Mouse (Mus musculus) left cerebral cortex, adult 9 months (tissue): ENCODE data around the gene Gstt2.

ENCODE experiments used
- DNase-seq, 2 experiments: peaks; one replicate each; pipeline ENCODE4 v3.0.0; 2022; ENCODE audit warnings: low spot score in 2 of 2

The Gstt2 gene

GRCm38 (mm10) chr10:75827668-75828360 is 9.4 kb downstream of the Gstt2 start:
- no peak for DNase-seq

DNA sequence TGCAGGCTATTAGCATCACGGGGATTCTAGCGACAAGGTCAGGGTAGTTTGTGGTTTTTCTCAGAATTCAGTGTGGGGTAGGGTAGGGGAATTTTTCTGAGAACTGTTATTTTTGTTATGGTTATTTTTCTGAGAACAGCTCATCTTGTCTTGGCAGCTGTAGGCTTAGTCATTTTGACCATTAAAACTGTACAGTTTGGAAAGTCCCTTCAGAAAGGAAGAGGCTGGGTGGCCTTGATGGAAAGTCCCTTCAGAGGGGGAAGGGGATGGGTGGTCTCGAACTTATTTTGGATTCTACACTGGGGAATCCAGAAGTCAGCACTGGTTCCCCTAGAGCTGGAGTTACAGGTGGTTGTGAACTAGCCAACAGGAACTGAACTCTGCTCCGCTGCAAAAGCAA is 12.7 kb downstream of the Gstt2 start:
- DNase-seq: no peak

- no peak for DNase-seq
Measured at GRCm38 (mm10) chr10:75823782-75824181, 13.4 kb downstream of the Gstt2 start.

DNA sequence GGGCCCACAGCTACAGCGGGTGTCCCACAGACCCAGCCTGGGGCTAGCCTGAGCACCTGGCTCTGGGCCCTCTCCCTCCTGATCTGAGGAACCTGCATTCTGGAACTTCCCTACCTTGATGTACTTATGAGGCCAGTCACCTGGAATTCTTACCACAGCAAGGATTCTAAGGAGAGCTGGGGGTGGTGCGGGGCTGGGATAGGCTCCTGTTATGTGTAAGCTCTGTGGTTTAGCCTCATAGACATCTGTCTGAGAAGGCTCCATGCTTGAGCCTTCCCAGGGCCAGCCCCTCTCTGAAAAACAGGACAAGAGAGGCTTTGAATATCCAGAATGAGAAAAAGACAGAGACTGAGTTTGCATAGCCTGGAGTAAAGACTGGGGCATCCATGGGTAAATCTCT is 14.8 kb downstream of the Gstt2 start, which contains the start of gene Gstt4:
TSS of gene Gstt4 (minus strand) at position 101 of the 400 bp plus-strand sequence.
- no peak for DNase-seq

GRCm38 (mm10) chr10:75819882-75820281 is 17.3 kb downstream of the Gstt2 start:
- DNase-seq: no peak

GRCm38 (mm10) chr10:75818641-75819040 is 18.6 kb downstream of the Gstt2 start:
- no peak for DNase-seq

DNA sequence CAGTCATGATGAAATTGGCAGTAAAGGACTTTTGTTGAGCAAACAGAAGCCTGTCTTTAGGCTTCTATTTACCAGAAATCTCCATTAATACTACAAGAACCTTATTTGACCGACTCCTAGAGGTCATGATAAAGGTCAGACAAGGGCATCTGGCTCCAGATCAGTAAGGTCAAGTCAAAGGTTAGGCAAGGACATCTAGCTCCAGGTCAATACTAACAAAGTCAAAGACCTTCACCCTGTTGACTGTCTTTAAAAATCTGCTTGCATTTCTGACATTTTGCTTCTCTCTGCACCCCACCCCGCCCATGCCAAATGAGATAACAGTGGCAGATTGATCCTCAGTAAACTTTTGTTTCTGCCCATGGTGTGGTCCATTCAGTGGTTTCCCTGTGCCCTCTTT is 33.0 kb downstream of the Gstt2 start:
- DNase-seq: no peak

GRCm38 (mm10) chr10:75798176-75798696 is 39.0 kb downstream of the Gstt2 start, which contains the start of gene Gstt1:
TSS of gene Gstt1 (minus strand) at chr10:75798584.
- peak in 1 of 2 experiments; percentile 41 for DNase-seq

DNA sequence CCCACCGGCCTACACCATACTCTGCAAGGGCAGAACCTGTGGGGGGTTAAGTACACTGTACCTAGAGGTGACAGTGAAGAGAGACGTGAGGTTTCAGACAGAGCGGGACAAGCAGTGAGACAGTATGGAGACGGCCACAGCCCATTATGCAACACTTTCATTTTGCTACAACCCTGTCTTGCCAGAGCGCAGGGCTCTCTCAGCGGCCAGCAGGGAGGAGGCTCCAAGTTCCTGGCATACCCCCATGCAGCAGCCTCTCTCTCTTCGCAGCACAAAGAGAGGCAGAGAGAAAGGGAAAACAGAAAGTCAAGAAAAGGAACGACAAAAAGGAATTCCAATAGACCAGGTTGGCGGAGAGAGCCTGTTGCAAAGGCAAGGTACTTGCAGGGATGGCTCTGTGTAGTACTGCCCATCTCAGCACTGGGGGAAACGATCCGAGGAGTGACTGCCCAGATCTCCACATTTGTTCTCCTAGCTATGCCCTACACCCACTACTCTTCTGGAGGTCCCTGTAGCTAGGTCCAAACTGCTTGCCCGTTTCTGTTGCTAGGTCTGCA is 39.5 kb downstream of the Gstt2 start:
- DNase-seq: peak; percentile 22 to 55

- DNase-seq: no peak
Measured at GRCm38 (mm10) chr10:75796731-75797516, 40.3 kb downstream of the Gstt2 start.

- no peak for DNase-seq
Measured at GRCm38 (mm10) chr10:75794880-75795279, 42.3 kb downstream of the Gstt2 start.

GRCm38 (mm10) chr10:75790773-75791172 is 46.5 kb downstream of the Gstt2 start:
- DNase-seq: no peak

DNA sequence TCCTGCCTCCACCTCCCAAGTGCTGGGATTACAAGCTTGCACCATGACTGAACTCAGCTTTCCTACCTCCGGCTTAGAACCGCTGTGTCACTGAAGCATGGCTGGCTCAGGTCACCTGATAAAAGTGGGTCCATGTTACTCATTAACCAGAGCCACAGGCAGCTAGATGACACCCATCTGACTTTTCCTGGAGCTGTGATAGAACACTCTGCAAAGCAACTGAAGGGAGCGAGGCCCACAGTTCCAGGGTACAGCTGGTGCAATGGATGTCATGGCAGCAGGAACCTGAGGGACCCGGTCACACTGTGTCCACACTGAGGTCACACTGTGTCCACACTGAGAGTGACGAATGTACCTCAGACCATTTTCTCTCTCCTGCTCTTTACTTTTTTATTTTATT is 47.4 kb downstream of the Gstt2 start:
- DNase-seq: no peak

DNA sequence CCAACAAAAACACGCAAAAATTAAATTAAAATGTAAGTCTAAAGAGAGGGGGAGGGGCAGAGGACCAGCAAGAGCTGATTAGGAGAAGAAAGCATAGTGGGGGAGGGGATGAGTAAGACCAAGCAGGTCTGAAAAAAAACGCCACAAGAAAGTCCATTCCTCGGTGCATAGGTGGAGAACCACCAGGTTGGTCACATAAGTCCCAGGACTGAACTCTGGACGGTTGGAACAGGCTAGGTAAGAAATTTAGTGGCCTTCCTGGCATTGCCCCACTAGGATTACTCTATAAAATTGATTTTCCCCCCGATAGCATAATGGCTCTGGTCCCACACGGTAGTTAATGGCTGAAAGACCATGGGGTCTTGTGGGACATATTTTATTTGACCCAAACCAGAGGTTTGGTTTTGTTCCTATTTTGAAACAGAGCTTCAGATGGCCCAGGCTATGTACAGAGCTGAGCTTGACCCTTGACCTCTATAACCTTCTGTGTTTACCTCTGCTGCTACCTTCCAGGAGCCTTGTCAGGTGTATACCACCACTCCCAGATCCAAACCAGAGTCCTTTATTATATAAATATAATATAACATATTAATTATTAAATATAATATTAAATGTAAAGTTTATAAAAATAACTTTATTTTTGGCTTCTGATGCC is 48.0 kb downstream of the Gstt2 start:
- DNase-seq: no peak

- peak in 1 of 2 experiments; percentile 33 for DNase-seq
Measured at GRCm38 (mm10) chr10:75788277-75788676, 48.9 kb downstream of the Gstt2 start.

DNA sequence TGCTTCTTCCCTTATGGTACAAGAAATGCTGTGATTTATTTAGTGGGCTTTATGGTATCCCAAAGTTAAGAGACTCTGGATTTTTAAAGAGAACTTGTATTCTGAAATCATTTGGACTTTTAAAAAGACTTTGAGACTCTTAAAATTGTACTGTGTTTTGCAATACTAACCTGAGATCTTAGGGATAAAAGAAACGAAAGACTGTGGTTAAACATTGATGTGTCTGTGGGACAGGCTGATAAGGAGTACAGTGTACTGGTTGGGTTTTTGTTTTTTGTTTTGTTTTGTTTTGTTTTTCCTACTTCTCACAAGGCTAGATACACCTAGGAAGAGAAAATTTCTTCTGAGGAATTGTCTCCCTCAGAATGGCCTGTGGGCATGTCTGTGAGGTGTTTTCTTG is 51.8 kb downstream of the Gstt2 start:
- DNase-seq: no peak
